Mouse (Mus musculus) kidney, postnatal 0 days (tissue): ENCODE measurements around the gene Zfp54. TPM values are rescaled to one million over a fixed set of nuclear protein-coding genes. Genes with fewer than 3 reads are reported as not detected.
"Not testable (repeated sequence)": the region's sequence is repeated elsewhere in the genome, so short reads cannot be mapped to it uniquely, and the experiment has no call there.

ENCODE experiments used
- ATAC-seq: fragments of 200-750 bp; cut with Nextera tagmentation; replicated peaks from 2 replicates; pipeline ENCODE4 v1.8.0; 2017; ENCODE audit warnings: low read depth, moderate number of reproducible peaks, moderate TSS enrichment, moderate library complexity; ENCODE audit not compliant: low FRiP score
- DNase-seq: peaks from one replicate; pipeline ENCODE4 v3.0.0-alpha.2; 2016; ENCODE audit warnings: low spot score
- H3K27ac ChIP-seq: fragments of 300-500 bp; sonication (generic); 2 replicates; pipeline ENCODE4 v1.5.1; 2014; ENCODE audit warnings: mild to moderate bottlenecking
- H3K27me3 ChIP-seq: fragments of 300-500 bp; sonication (generic); 2 replicates; pipeline ENCODE4 v1.6.1; 2014; ENCODE audit warnings: low read length, mixed read lengths; ENCODE audit not compliant: insufficient read depth
- H3K36me3 ChIP-seq: fragments of 300-500 bp; sonication (generic); 2 replicates; pipeline ENCODE4 v1.6.1; 2014; ENCODE audit warnings: low read length, mixed read lengths; ENCODE audit not compliant: insufficient read depth
- H3K4me1 ChIP-seq: fragments of 300-500 bp; sonication (generic); replicated peaks from 2 replicates; pipeline ENCODE4 v1.6.1; 2014; ENCODE audit warnings: antibody characterized with exemption, low read length, mixed read lengths; ENCODE audit not compliant: insufficient read depth
- H3K4me2 ChIP-seq: fragments of 300-500 bp; sonication (generic); 2 replicates; pipeline ENCODE4 v1.6.1; 2014; ENCODE audit warnings: mild to moderate bottlenecking, low read length, moderate library complexity, mixed read lengths
- H3K4me3 ChIP-seq: fragments of 300-500 bp; sonication (generic); replicated peaks from 2 replicates; pipeline ENCODE4 v1.5.1; 2014; ENCODE audit warnings: low read depth, low read length
- H3K9ac ChIP-seq: fragments of 300-500 bp; sonication (generic); 2 replicates; pipeline ENCODE4 v1.6.1; 2014; ENCODE audit warnings: low read depth, low read length
- H3K9me3 ChIP-seq: fragments of 300-500 bp; sonication (generic); replicated peaks from 2 replicates; pipeline ENCODE4 v1.6.1; 2016; ENCODE audit warnings: low read length, inconsistent platforms, mixed read lengths
- WGBS: fragments of 180-500 bp; shearing (Covaris S2); extraction: QIAGEN DNeasy Blood & Tissue Kit; methylation state at CpG from one replicate; pipeline ENCODE4 v1.1.7; 2014; 5-methylcytosine and 5-hydroxymethylcytosine counted together
- polyA plus RNA-seq: library from polyadenylated mRNA; unstranded; fragments of >200 nt; fragmentation: Nextera tagmentation; extraction: Ambion mirVana; gene quantifications from 2 replicates; pipeline ENCODE4 v1.2.1, GENCODE M21; 2015

Zfp54 gene
- polyA plus RNA-seq, 1 experiment from 2014 or later: 6.8 TPM

- 73% methylated on average over 9 of the region's 10 CpGs for WGBS
- H3K4me2 ChIP-seq, DNase-seq, ATAC-seq, H3K4me3 ChIP-seq, H3K27ac ChIP-seq, H3K9ac ChIP-seq, H3K9me3 ChIP-seq, H3K4me1 ChIP-seq, H3K36me3 ChIP-seq, H3K27me3 ChIP-seq: not testable (repeated sequence)
Measured at GRCm38 (mm10) chr17:21478103-21478777, 55.2 kb downstream of the Zfp54 start.

Other genes starting within 250 kb of the Zfp54 start
- gene Vmn1r234, start 197.1 kb upstream of the Zfp54 start, polyA plus RNA-seq: not detected in 2 replicates
- not detected in 2 replicates for gene Vmn1r235, start 166.8 kb upstream of the Zfp54 start, polyA plus RNA-seq
- not detected in 2 replicates for gene Vmn1r236, start 140.3 kb upstream of the Zfp54 start, polyA plus RNA-seq
- gene Vmn1r237, start 111.4 kb upstream of the Zfp54 start, polyA plus RNA-seq: not detected in 2 replicates
- 3.5 and 4.2 TPM in 2 replicates for gene Zfp677, start 39.5 kb upstream of the Zfp54 start, polyA plus RNA-seq
- gene Zfp51, start 27.1 kb downstream of the Zfp54 start, polyA plus RNA-seq: 14.1 and 14.7 TPM in 2 replicates
- gene Zfp53, start 65.8 kb downstream of the Zfp54 start, polyA plus RNA-seq: 11.5 and 12.0 TPM in 2 replicates
- gene Zfp52, start 112.3 kb downstream of the Zfp54 start, polyA plus RNA-seq: 5.6 and 6.9 TPM in 2 replicates
- gene Zfp948, start 143.8 kb downstream of the Zfp54 start, polyA plus RNA-seq: 13.6 and 15.5 TPM in 2 replicates
- 2.7 and 3.4 TPM in 2 replicates for gene Zfp983, start 227.4 kb downstream of the Zfp54 start, polyA plus RNA-seq